Mouse (Mus musculus): Measurements from ENCODE around the gene B4galt5.
"Not testable (repeated sequence)": the region's sequence is repeated elsewhere in the genome, so short reads cannot be mapped to it uniquely, and the experiment has no call there.

B4galt5 gene

GRCm38 (mm10) chr2:167348376-167349282 is at the start of gene B4galt5:
Gene B4galt5, minus strand, starts transcription at chr2:167349183.
- DNase-seq: peak; percentile 24 to 36

GRCm38 (mm10) chr2:167396420-167396819 is 47.4 kb upstream of the B4galt5 start:
- DNase-seq: not testable (repeated sequence)

- no peak for DNase-seq
Observed at GRCm38 (mm10) chr2:167394426-167394825, 45.4 kb upstream of the B4galt5 start.

- DNase-seq: no peak
Observed at GRCm38 (mm10) chr2:167386998-167387397, 38.0 kb upstream of the B4galt5 start.

GRCm38 (mm10) chr2:167386456-167386855 is 37.5 kb upstream of the B4galt5 start:
- DNase-seq: no peak

GRCm38 (mm10) chr2:167383666-167384083 is 34.7 kb upstream of the B4galt5 start:
- DNase-seq: no peak

- no peak for DNase-seq
Observed at GRCm38 (mm10) chr2:167382389-167382788, 33.4 kb upstream of the B4galt5 start.

- no peak for DNase-seq
Observed at GRCm38 (mm10) chr2:167381596-167381995, 32.6 kb upstream of the B4galt5 start.

- no peak for DNase-seq
Observed at GRCm38 (mm10) chr2:167380615-167381285, 31.8 kb upstream of the B4galt5 start.

GRCm38 (mm10) chr2:167378972-167379371 is 30.0 kb upstream of the B4galt5 start:
- DNase-seq: no peak

GRCm38 (mm10) chr2:167377697-167378096 is 28.7 kb upstream of the B4galt5 start:
- no peak for DNase-seq

GRCm38 (mm10) chr2:167376160-167376564 is 27.2 kb upstream of the B4galt5 start:
- DNase-seq: no peak

GRCm38 (mm10) chr2:167375688-167376087 is 26.7 kb upstream of the B4galt5 start:
- no peak for DNase-seq

GRCm38 (mm10) chr2:167375135-167375534 is 26.2 kb upstream of the B4galt5 start:
- no peak for DNase-seq

GRCm38 (mm10) chr2:167374191-167374805 is 25.3 kb upstream of the B4galt5 start:
- DNase-seq: no peak

- DNase-seq: no peak
Observed at GRCm38 (mm10) chr2:167373266-167373665, 24.3 kb upstream of the B4galt5 start.

GRCm38 (mm10) chr2:167371506-167371905 is 22.5 kb upstream of the B4galt5 start:
- DNase-seq: no peak

GRCm38 (mm10) chr2:167368328-167368727 is 19.3 kb upstream of the B4galt5 start:
- DNase-seq: peak; percentile 78 to 90

GRCm38 (mm10) chr2:167367777-167368281 is 18.8 kb upstream of the B4galt5 start:
- DNase-seq: peak in 1 of 2 experiments; percentile 52

GRCm38 (mm10) chr2:167367325-167367724 is 18.3 kb upstream of the B4galt5 start:
- DNase-seq: no peak

GRCm38 (mm10) chr2:167365063-167365462 is 16.1 kb upstream of the B4galt5 start:
- DNase-seq: no peak

- no peak for DNase-seq
Observed at GRCm38 (mm10) chr2:167363272-167364045, 14.5 kb upstream of the B4galt5 start.

Data from thymus, adult 18-20 months (tissue).